Mouse (Mus musculus): ENCODE data around the gene Tcf20. TPM values are rescaled to one million over a fixed set of nuclear protein-coding genes. Genes with fewer than 3 reads are reported as not detected.

Tcf20 gene
- polyA plus RNA-seq, 1 experiment from 2014 or later: 15.9 TPM

DNA sequence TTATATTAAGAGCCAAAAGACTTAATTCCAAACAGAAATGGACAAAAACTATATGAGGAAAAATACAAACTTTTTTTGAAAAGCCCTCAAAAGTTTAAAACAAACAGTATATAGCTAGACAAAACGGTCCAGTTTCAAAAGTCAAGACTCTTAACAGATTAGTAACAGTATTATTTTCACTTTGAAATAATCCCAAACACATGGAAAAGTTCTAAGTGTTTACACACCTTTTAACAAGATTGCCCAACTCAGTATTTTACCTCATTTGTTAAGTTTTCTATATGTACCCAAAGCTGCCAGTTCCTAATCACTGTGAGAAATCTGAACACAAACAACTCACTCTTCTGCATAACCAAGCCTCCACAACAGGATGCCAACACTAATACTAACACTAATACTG lies 124.0 kb downstream of the Tcf20 start:
- Histone ChIP-seq H3K4me2 (no peak overlapping the region), H3K9me3 (no peaks in the 10 kb centered on the region), H3K36me3 (replicated peaks) (no peaks in the 10 kb centered on the region), H3K9ac (no peak overlapping the region), H3K27ac (no peak overlapping the region), H3K27me3 (replicated peaks) (no peaks in the 10 kb centered on the region), H3K4me1 (peaks cover 5% of the 10 kb centered on the region), H3K4me3 (no peak overlapping the region)
- 93% methylated on average over 1 of the region's 1 CpGs for WGBS
- ATAC-seq (replicated peaks): no peak

GRCm38 (mm10) chr15:82856652-82857378 lies 130.9 kb downstream of the Tcf20 start:
- no peak overlapping the region; the same call in 1 of the 2 replicates for H3K9ac ChIP-seq
- no peak overlapping the region for H3K4me2 ChIP-seq
- WGBS: 12% methylated on average over 11 of the region's 11 CpGs
- no peaks in the 10 kb centered on the region for H3K9me3 ChIP-seq
- H3K27ac ChIP-seq: peak overlapping the region; percentile 83
- H3K4me1 ChIP-seq: peaks cover 28% of the 10 kb centered on the region
- H3K36me3 ChIP-seq (replicated peaks): peaks cover 14% of the 10 kb centered on the region
- no peaks in the 10 kb centered on the region for H3K27me3 ChIP-seq (replicated peaks)
- no peak overlapping the region for H3K4me3 ChIP-seq
- ATAC-seq (replicated peaks): peak; percentile 80

DNA sequence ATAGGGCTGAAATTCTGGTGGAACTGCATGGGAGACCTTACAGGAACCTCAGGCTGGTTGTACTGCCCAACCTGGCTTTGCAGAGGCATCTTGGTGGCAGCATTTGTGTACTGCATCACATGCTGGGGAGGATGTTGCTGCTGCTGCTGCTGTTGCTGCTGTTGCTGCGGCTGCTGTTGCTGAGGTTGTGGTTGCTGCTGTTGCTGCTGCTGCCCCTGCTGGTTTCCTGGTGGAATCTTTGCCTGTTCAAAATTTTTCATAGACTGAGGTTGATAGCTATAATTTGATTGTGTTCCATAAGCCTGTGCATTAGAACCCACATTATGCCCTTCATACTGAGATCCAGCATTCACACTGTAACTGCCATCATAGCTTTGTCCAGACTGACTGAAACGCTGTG lies 131.6 kb downstream of the Tcf20 start:
- ATAC-seq (replicated peaks): no peak
- no peaks in the 10 kb centered on the region for H3K27me3 ChIP-seq (replicated peaks)
- peak overlapping the region; percentile 83 for H3K27ac ChIP-seq
- WGBS: 73% methylated on average over 2 of the region's 2 CpGs
- H3K4me3 ChIP-seq: no peak overlapping the region
- peaks cover 28% of the 10 kb centered on the region for H3K4me1 ChIP-seq
- no peak overlapping the region for H3K4me2 ChIP-seq
- H3K9me3 ChIP-seq: no peaks in the 10 kb centered on the region
- no peak overlapping the region for H3K9ac ChIP-seq
- H3K36me3 ChIP-seq (replicated peaks): peaks cover 17% of the 10 kb centered on the region

DNA sequence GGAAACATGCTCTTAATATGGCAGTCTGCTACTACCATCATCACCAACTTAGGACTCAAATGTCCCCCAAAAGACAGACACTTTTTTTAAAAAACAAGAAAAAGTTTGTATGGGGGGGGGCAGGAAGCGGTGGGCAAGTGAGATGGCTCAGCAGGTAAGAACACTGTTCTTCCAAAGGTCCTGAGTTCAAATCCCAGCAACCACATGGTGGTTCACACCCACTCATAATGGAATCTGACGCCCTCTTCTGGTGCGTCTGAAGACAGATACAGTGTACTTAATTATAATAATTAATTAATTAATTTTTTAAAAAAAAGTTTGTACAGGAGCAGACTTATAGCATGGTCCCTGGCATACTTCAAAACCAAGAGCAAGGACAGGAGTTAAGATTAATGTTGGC lies 148.5 kb downstream of the Tcf20 start:
- Histone ChIP-seq H3K27ac (no peak overlapping the region), H3K36me3 (replicated peaks) (no peaks in the 10 kb centered on the region), H3K9me3 (no peaks in the 10 kb centered on the region), H3K9ac (no peak overlapping the region), H3K4me3 (no peak overlapping the region), H3K27me3 (replicated peaks) (no peaks in the 10 kb centered on the region), H3K4me2 (no peak overlapping the region), H3K4me1 (0 out of 2 replicates have a peak, but pooled peaks cover 5% of the 10 kb centered on the region)
- no peak for ATAC-seq (replicated peaks)
- 96% methylated on average over 3 of the region's 3 CpGs for WGBS

DNA sequence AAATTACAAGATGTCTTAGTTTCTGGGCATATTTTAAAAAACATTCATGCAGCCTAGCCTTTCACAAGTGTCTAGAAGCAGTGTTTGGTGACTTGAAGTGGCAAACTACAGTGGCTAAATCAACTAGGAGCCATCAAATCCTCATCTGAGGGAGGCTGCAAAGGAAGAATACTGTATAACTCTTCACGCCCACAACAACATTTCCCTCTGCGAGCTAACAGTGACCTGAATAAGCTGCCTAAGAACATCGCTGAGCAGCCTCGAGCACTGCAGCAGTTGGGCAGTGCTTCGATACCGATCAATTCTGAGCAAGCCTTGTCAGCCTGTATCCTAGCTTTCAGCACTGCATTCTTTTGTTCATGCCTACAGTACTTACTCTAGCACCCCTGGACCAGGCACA lies 157.8 kb downstream of the Tcf20 start:
- no peaks in the 10 kb centered on the region for H3K4me1 ChIP-seq
- no peaks in the 10 kb centered on the region for H3K36me3 ChIP-seq (replicated peaks)
- H3K4me3 ChIP-seq: no peak overlapping the region
- WGBS: 83% methylated on average over 6 of the region's 6 CpGs
- H3K9me3 ChIP-seq: no peaks in the 10 kb centered on the region
- no peak overlapping the region for H3K4me2 ChIP-seq
- H3K27ac ChIP-seq: no peak overlapping the region
- no peak for ATAC-seq (replicated peaks)
- no peak overlapping the region for H3K9ac ChIP-seq
- no peaks in the 10 kb centered on the region for H3K27me3 ChIP-seq (replicated peaks)

- no peak overlapping the region for H3K4me2 ChIP-seq
- H3K4me1 ChIP-seq: no peaks in the 10 kb centered on the region
- no peak for ATAC-seq (replicated peaks)
- no peak overlapping the region for H3K27ac ChIP-seq
- no peak overlapping the region for H3K4me3 ChIP-seq
- H3K9ac ChIP-seq: no peak overlapping the region
- H3K27me3 ChIP-seq (replicated peaks): no peaks in the 10 kb centered on the region
- no peaks in the 10 kb centered on the region for H3K9me3 ChIP-seq
- no peaks in the 10 kb centered on the region for H3K36me3 ChIP-seq (replicated peaks)
These were observed 161.8 kb downstream of the Tcf20 start for GRCm38 (mm10) chr15:82825866-82826265.

GRCm38 (mm10) chr15:82822347-82822746 lies 165.3 kb downstream of the Tcf20 start:
- Histone ChIP-seq H3K4me2 (no peak overlapping the region), H3K27me3 (replicated peaks) (no peaks in the 10 kb centered on the region), H3K4me3 (no peak overlapping the region), H3K9ac (no peak overlapping the region), H3K36me3 (replicated peaks) (no peaks in the 10 kb centered on the region), H3K27ac (no peak overlapping the region), H3K9me3 (no peaks in the 10 kb centered on the region), H3K4me1 (no peaks in the 10 kb centered on the region)
- no peak for ATAC-seq (replicated peaks)
- WGBS: 67% methylated on average over 4 of the region's 4 CpGs

GRCm38 (mm10) chr15:82821657-82822056 lies 166.0 kb downstream of the Tcf20 start:
- Histone ChIP-seq H3K4me2 (no peak overlapping the region), H3K9ac (no peak overlapping the region), H3K4me1 (no peaks in the 10 kb centered on the region), H3K27me3 (replicated peaks) (no peaks in the 10 kb centered on the region), H3K4me3 (no peak overlapping the region), H3K9me3 (no peaks in the 10 kb centered on the region), H3K36me3 (replicated peaks) (no peaks in the 10 kb centered on the region), H3K27ac (no peak overlapping the region)
- 94% methylated on average over 1 of the region's 1 CpGs for WGBS
- no peak for ATAC-seq (replicated peaks)

- H3K4me3 ChIP-seq: no peak overlapping the region
- no peak overlapping the region for H3K4me2 ChIP-seq
- H3K36me3 ChIP-seq (replicated peaks): peaks cover 5% of the 10 kb centered on the region; the same call in 1 of the 2 replicates
- 91% methylated on average over 4 of the region's 4 CpGs for WGBS
- H3K9ac ChIP-seq: no peak overlapping the region
- no peak overlapping the region for H3K27ac ChIP-seq
- no peaks in the 10 kb centered on the region for H3K27me3 ChIP-seq (replicated peaks)
- H3K9me3 ChIP-seq: no peaks in the 10 kb centered on the region
- H3K4me1 ChIP-seq: no peaks in the 10 kb centered on the region
- ATAC-seq (replicated peaks): no peak
These were observed 172.4 kb downstream of the Tcf20 start for GRCm38 (mm10) chr15:82815296-82815695.

- Histone ChIP-seq H3K36me3 (replicated peaks) (peaks cover 5% of the 10 kb centered on the region; the same call in 1 of the 2 replicates), H3K9me3 (no peaks in the 10 kb centered on the region), H3K4me3 (no peak overlapping the region), H3K27ac (no peak overlapping the region), H3K27me3 (replicated peaks) (no peaks in the 10 kb centered on the region), H3K4me2 (no peak overlapping the region), H3K4me1 (peaks cover under 1% of the 10 kb centered on the region; the same call in 1 of the 2 replicates), H3K9ac (no peak overlapping the region)
- 0 out of 2 replicates have a peak, but pooled peaks have one; percentile 45 for ATAC-seq (replicated peaks)
- WGBS: 61% methylated on average over 4 of the region's 4 CpGs
These were observed 172.9 kb downstream of the Tcf20 start for GRCm38 (mm10) chr15:82814806-82815205.

- WGBS: 84% methylated on average over 7 of the region's 7 CpGs
- Histone ChIP-seq H3K4me3 (no peak overlapping the region), H3K27ac (no peak overlapping the region), H3K9me3 (no peaks in the 10 kb centered on the region), H3K36me3 (replicated peaks) (peaks cover 5% of the 10 kb centered on the region; the same call in 1 of the 2 replicates), H3K27me3 (replicated peaks) (no peaks in the 10 kb centered on the region), H3K9ac (no peak overlapping the region), H3K4me2 (no peak overlapping the region), H3K4me1 (peaks cover 5% of the 10 kb centered on the region; the same call in 1 of the 2 replicates)
- no peak for ATAC-seq (replicated peaks)
These were observed 173.4 kb downstream of the Tcf20 start for GRCm38 (mm10) chr15:82814321-82814720.

GRCm38 (mm10) chr15:82810556-82810955 lies 177.1 kb downstream of the Tcf20 start:
- Histone ChIP-seq H3K4me1 (peaks cover 5% of the 10 kb centered on the region; the same call in 1 of the 2 replicates), H3K4me2 (no peak overlapping the region), H3K9ac (no peak overlapping the region), H3K27me3 (replicated peaks) (no peaks in the 10 kb centered on the region), H3K4me3 (no peak overlapping the region), H3K36me3 (replicated peaks) (peaks cover 5% of the 10 kb centered on the region; the same call in 1 of the 2 replicates), H3K9me3 (no peaks in the 10 kb centered on the region), H3K27ac (no peak overlapping the region)
- ATAC-seq (replicated peaks): no peak
- 100% methylated on average over 1 of the region's 1 CpGs for WGBS

DNA sequence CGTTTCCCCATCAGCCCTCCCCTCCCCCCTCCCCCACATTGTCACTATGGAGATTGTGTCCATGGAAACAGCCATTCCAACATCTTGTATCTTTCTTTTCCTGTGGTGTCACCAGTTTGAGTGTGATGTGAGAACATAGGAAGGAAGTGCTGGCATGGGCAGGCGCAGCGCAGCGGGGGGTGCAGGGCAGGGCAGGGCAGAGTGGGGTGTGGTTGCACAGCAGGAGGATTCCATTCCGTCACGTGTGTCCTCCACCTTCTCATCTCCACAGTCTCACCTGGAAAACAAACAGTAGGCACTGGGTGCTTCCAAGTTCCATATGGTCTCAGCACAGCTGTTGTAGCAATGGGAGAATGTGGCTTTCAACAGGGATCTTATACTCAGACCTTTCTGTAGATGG lies 178.2 kb downstream of the Tcf20 start:
- no peak for ATAC-seq (replicated peaks)
- H3K4me1 ChIP-seq: peaks cover 5% of the 10 kb centered on the region; the same call in 1 of the 2 replicates
- H3K9ac ChIP-seq: no peak overlapping the region
- WGBS: 53% methylated on average over 6 of the region's 6 CpGs
- no peak overlapping the region for H3K4me3 ChIP-seq
- H3K4me2 ChIP-seq: no peak overlapping the region
- H3K36me3 ChIP-seq (replicated peaks): peaks cover 5% of the 10 kb centered on the region; the same call in 1 of the 2 replicates
- H3K27ac ChIP-seq: no peak overlapping the region
- H3K9me3 ChIP-seq: no peaks in the 10 kb centered on the region
- no peaks in the 10 kb centered on the region for H3K27me3 ChIP-seq (replicated peaks)
